Mouse (Mus musculus) layer of hippocampus, postnatal 25 days (tissue): Measurements from ENCODE around the gene Mgea5. TPM values are rescaled to one million over a fixed set of nuclear protein-coding genes. Genes with fewer than 3 reads are reported as not detected.

Experiments
- DNase-seq, 2 experiments: peaks; one replicate each; pipeline ENCODE4 v3.0.0; 2022; ENCODE audit warnings: mixed read lengths in 2 of 2, low spot score in 1 of 2; ENCODE audit errors: extremely low spot score in 1 of 2
- total RNA-seq, 2 experiments: library from RNA; stranded (reverse); gene quantifications; 2 replicates each; pipeline ENCODE4 v1.2.3; 2021

The Mgea5 gene
- total RNA-seq, 2 experiments from 2014 or later = 147 to 148 TPM

DNA sequence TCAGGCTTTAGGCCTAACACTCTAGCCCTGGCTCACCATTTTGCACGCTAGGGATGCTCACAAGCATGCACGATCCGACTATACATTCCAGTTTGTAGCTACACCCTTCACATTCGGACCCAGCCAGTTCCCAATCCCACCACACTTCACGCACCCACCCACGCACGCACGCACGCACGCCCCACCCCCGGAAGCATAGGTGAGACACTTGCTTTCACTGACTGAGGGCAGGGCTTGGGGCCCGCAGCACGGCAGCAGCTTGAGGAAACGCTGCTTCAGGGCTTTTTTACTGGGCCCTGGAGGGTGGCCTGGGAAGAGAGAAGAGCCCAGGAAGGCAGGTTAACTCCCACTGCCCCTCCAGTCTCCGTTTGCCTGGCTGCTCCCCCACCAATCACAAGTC lies 13.2 kb upstream of the Mgea5 start:
- DNase-seq = no peak

GRCm38 (mm10) chr19:45796061-45796556 lies 12.5 kb upstream of the Mgea5 start:
- no peak for DNase-seq

DNA sequence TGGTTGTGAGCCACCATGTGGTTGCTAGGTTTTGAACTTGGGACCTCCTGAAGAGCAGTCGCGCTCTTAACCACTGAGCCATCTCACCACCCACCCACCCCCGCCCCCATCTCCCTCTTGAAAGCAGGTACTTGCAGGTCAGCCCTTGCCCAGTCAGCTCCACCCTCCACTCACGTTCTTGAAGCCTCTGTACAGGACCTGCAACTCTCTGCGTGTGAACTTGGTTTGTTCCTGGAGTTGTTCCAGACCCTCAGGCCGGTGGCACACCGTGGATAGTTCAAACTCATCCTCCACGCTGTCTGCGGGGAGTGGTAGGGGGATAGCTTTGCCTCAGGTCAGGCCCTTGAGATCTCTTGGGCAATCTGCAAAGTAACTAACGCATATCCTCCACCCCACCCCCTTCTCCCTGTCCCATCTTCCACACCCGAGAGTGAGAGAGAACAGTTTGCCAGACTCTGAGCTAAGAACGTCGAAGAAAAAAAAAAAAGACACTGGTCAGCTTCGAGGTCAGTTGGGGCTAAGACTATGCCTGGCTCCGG lies 11.8 kb upstream of the Mgea5 start:
- DNase-seq = no peak

- DNase-seq = no peak
Observed at GRCm38 (mm10) chr19:45794718-45795117, 11.1 kb upstream of the Mgea5 start.

DNA sequence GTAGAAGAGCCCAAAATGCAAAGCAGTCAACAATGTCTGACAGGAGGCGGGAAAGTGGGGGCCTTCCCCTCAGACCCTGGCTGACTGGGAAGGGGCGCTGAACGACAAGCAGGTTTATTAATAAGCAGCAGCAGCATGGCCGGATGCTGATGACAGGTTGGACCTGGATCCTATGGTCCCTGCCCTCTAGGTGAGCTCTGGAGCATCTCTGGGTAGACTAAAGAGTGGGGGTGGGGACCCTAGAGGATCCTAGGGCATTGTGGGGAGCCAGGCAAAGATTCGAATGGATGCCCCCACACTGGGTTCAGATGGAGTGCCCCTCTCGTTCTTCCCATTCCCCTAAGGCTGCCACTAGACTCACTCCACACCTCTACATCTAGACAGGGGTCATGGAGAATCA lies 8.8 kb upstream of the Mgea5 start:
- no peak for DNase-seq

GRCm38 (mm10) chr19:45789888-45790874 lies 6.5 kb upstream of the Mgea5 start:
- no peak for DNase-seq

GRCm38 (mm10) chr19:45789365-45789764 lies 5.7 kb upstream of the Mgea5 start:
- no peak for DNase-seq

- no peak for DNase-seq
Observed at GRCm38 (mm10) chr19:45788337-45788736, 4.7 kb upstream of the Mgea5 start.

GRCm38 (mm10) chr19:45787450-45787849 lies 3.8 kb upstream of the Mgea5 start:
- no peak for DNase-seq

- no peak for DNase-seq
Observed at GRCm38 (mm10) chr19:45785470-45785869, 1.8 kb upstream of the Mgea5 start.

GRCm38 (mm10) chr19:45783933-45784576 lies 418 bp upstream of the Mgea5 start:
- DNase-seq = no peak

GRCm38 (mm10) chr19:45782315-45783001 lies 1.2 kb downstream of the Mgea5 start:
- DNase-seq = peak; percentile 29 to 42

DNA sequence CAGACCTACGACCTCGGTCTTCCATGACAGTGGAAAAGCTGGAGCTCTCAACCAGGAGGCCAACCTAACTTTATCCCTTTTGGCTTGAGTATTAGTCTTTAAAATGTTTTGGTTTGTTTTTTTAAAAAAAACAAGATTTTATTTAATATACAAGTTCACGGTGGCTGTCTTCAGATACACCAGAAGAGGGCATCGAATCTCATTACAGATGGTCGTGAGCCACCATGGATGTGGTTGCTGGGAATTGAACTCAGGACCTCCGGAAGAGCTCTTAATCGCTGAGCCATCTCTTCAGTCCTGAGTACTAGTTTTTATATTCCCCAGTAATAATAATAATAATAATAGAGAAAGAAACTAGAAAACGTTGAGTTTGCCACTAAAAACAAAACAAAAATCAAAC lies 2.0 kb downstream of the Mgea5 start:
- DNase-seq = no peak

DNA sequence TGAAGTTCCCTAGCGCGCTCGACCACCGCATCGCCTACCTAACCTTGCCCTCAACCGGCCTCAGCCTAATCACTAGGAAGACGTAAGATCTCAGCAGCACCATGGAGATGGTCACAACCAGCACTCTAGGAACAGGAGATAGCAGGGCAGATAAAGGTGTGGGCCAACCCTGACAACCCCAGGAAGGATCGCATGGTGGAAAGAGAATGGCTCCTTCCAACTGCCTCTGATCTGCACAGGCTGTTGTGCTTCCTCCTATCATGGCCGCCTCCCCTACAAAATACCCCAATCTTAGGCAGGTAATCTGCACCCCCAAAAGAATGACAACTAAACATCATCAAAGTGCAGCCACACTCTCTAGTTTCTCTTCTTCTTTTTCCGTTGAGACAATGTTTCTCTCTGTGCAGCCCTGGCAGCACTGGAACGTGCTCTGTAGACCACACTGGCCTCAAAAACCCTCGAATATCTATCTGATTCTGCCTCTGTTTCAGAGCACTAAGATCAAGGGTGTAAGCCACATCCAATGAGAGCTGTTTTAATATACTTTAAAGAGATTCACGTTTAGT lies 3.2 kb downstream of the Mgea5 start:
- no peak for DNase-seq

GRCm38 (mm10) chr19:45775486-45775885 lies 8.2 kb downstream of the Mgea5 start:
- no peak for DNase-seq

GRCm38 (mm10) chr19:45771501-45771900 lies 12.1 kb downstream of the Mgea5 start:
- DNase-seq = no peak

DNA sequence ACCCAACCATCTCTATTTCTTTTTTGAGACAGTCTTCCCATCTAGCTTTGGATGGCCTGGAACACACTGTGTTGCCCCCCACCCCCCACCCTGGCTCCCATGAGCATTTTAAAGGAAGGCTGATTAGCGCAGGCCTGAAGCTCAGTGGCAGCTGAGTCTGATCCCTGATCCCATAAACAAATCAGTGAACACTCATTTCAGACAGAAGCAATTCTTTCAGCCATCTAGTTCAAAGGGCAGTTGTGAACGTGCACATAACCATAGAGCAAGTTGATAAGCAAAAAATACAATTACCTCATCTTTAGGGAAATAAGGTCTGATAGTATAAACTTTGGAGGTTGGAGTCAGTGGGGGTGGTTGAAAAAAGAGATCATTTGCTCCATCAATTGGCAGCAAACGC lies 22.8 kb downstream of the Mgea5 start:
- no peak for DNase-seq

- DNase-seq = no peak
Observed at GRCm38 (mm10) chr19:45758671-45759070, 25.0 kb downstream of the Mgea5 start.

DNA sequence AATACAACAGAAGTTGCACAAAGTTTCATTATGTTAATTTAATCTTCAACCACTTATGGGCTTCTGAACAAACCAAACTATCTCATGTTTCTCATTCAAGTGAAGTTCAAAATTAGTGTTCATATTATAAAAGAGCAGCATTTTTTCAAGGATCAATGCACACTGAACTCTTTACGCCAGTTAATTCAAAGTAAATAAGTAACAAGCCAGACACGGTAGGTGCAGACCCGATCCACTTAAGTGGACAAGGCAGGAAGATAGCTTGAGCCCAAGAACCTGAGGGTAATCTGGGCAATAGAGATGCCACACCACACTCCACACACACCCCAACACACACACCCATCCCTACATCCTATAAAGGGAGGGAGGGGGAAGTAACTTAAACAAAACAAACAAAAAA lies 30.1 kb downstream of the Mgea5 start:
- no peak for DNase-seq

DNA sequence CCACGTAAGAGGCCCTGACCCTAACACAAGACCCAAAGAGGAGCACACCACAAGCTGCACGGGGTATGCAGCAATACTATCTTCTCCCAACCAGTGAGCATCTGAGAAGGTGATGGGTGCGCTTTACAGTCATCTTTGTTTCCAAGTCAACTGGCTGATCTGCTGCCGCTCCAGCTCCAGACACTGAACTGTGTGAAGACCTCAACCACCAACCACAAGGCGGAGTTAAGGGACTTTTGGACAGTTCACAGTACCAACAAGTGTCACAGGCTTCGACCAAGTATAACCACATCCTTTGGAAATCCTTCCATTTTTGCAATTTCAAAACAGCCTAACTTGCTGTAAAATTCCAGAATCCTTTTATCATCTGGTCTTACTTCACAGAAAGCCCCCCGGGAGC lies 31.8 kb downstream of the Mgea5 start:
- no peak for DNase-seq
